Mouse (Mus musculus): ENCODE measurements around the gene Zfp787.

- TF ChIP-seq CTCF (IDR thresholded peaks at IDR 0.05; ENCODE audit: low read depth) (no peak), EP300 (optimal IDR thresholded peaks at IDR 0.05) (no peak)
Measured at GRCm38 (mm10) chr7:6169403-6169802, 13.6 kb upstream of the Zfp787 start.

Measured in stomach, postnatal 0 days (tissue).